Comparison of ENCODE assay signal across 27 mouse cellular contexts in the genomic region with DNA sequence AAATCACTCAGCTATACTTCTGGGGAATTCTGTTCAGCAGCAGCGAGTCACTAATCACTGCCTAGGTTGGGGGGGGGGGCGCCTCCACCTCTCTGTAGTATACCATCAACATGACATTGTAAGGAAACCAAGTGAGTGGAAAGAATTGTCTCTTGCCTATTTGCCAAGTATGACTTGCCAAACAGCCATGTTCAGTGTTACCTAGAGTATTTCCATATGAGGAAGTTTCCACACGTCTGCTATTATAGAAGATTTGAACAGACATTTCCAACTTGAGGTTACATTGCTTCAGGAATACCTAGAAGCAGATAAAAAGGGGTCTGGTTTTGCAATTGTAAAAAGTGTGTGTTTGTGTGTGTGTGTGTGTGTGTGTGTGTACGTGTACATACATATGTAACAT.
"Had no signal": no experiment of that assay in that cellular context is flagged by ENCODE, and none has a peak within 500 bp of the region (broad histone marks: within the 10 kb centered on the region; RNA-seq: fewer than 3 reads in every experiment).

No protein-coding gene starts in this region.

- ATAC-seq: hindbrain, embryonic 16.5 days; inflammation-experienced regulatory T-cells, adult 6 months; intestine, embryonic 15.5 days; intestine, postnatal 0 days had no signal

- H3K27ac ChIP-seq: heart, embryonic 10.5 days; hindbrain, embryonic 10.5 days; hindbrain, embryonic 12.5 days; hindbrain, embryonic 14.5 days; intestine, embryonic 15.5 days; layer of hippocampus, adult 2 months; left cerebral cortex, adult 2 months; limb, embryonic 10.5 days; limb, embryonic 12.5 days; liver, embryonic 13.5 days; liver, embryonic 15.5 days had no signal

- H3K36me3 ChIP-seq: heart, embryonic 10.5 days; heart, embryonic 12.5 days; hindbrain, embryonic 10.5 days; hindbrain, embryonic 12.5 days; intestine, embryonic 15.5 days; limb, embryonic 10.5 days; limb, embryonic 12.5 days; liver, embryonic 13.5 days; liver, embryonic 15.5 days had no signal

- H3K9ac ChIP-seq: heart, embryonic 12.5 days; hindbrain, embryonic 12.5 days; hindbrain, embryonic 14.5 days; intestine, embryonic 15.5 days; limb, embryonic 12.5 days; liver, embryonic 13.5 days; liver, embryonic 15.5 days had no signal

- H3K4me1 ChIP-seq: hindbrain, embryonic 10.5 days; hindbrain, embryonic 12.5 days; intestine, embryonic 15.5 days; limb, embryonic 10.5 days; limb, embryonic 12.5 days; liver, embryonic 13.5 days; liver, embryonic 15.5 days had no signal

- DNase-seq: gastrocnemius, postnatal 14 days; gastrocnemius, postnatal 36 days; heart, adult 18-20 months; heart, postnatal 10 days; heart, postnatal 4 days; kidney, adult 18-20 months; kidney, adult 8-10 months; kidney, postnatal 10 days; kidney, postnatal 25 days; kidney, postnatal 4 days; liver; liver, embryonic 13.5 days had no signal

- H3K4me3 ChIP-seq: heart, embryonic 10.5 days; heart, embryonic 12.5 days; hindbrain, embryonic 10.5 days; hindbrain, embryonic 12.5 days; intestine, embryonic 15.5 days; layer of hippocampus, adult 2 months; left cerebral cortex, adult 2 months; limb, embryonic 10.5 days; limb, embryonic 12.5 days; liver, embryonic 13.5 days; liver, embryonic 15.5 days had no signal

- H3K27me3 ChIP-seq: hindbrain, embryonic 12.5 days; intestine, embryonic 15.5 days; liver, embryonic 13.5 days; liver, embryonic 15.5 days had no signal

- H3K4me2 ChIP-seq: heart, embryonic 12.5 days; hindbrain, embryonic 12.5 days; hindbrain, embryonic 14.5 days; intestine, embryonic 15.5 days; limb, embryonic 12.5 days; liver, embryonic 11.5 days; liver, embryonic 13.5 days; liver, embryonic 15.5 days had no signal

- H3K9me3 ChIP-seq: heart, embryonic 10.5 days; heart, embryonic 12.5 days; hindbrain, embryonic 10.5 days; hindbrain, embryonic 12.5 days; intestine, embryonic 15.5 days; limb, embryonic 10.5 days; limb, embryonic 12.5 days; liver, embryonic 13.5 days; liver, embryonic 15.5 days had no signal
